Mouse (Mus musculus) left cerebral cortex, adult 6 months (tissue): Measurements from ENCODE around the gene Pold4. TPM values are rescaled to one million over a fixed set of nuclear protein-coding genes. Genes with fewer than 3 reads are reported as not detected.

Experiments used
- long read RNA-seq, 2 experiments: library from polyadenylated mRNA; unstranded; transcript quantifications; one replicate each; pipeline ENCODE4 v2.0.0; 2019 to 2020
- polyA plus RNA-seq: library from polyadenylated mRNA; unstranded; fragments of <200 nt; fragmentation: Nextera tagmentation; gene quantifications from 2 replicates; pipeline ENCODE4 v1.2.3, GENCODE M21; 2021

The Pold4 gene
- polyA plus RNA-seq, result 31.3 and 44.7 TPM in 2 replicates
- long read RNA-seq, experiment 1, transcript Pold4-201 (4 exons, 913 nt), result major isoform, 10 of 17 reads
- long read RNA-seq, experiment 1, partial matches to known transcripts, result 1 of 17 reads
- long read RNA-seq, experiment 1, other reads (novel, unspliced or antisense), result 3 of 17 reads
- long read RNA-seq, experiment 2, transcript Pold4-201 (4 exons, 913 nt), result major isoform, 20 of 20 reads
- long read RNA-seq, experiment 2, partial matches to known transcripts, result 0 of 20 reads
- long read RNA-seq, experiment 2, other reads (novel, unspliced or antisense), result 0 of 20 reads

DNA sequence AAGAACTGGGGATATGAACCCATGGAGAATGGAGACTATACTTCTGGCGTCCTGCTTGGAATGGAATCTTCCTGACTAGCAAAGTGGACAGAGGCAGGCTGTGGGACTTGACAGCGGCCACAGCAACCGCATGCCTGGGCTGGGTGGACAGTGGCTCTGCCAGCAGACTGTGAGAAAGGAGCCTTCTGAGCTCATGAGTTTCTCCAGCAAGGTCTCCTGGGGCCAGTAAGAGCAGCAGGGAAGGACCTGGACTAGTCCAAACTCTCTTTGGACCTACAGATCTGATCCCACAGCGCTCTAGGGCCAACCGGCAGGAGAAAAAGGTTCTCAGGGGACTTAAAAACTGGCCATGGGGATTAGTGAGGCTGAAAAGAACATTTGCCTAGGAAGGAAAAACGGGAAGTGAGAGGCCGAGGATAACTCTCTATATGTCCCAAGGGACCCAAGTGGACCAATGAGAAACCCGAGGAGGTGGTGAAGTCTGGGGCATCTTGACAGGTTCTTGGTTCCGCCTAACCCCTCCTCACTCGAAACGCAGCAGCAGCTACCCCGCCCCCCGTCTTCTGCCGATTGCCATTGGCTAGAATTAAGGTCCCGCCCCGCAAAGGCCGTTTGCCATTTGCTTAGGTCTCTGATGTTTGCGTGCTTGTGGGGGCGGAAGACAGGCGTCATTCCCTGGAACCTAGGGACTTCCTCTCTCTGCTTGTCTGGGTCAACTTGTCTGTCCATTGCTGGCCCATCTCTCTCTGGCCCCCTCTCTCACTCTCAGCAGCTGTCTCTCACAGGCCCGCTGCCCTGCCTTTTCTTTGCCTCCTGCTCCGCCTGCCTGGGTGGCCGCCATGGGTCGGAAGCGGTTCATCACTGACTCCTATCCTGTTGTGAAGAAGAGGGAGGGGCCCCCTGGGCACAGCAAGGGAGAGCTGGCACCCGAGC is at the start of gene Pold4:
Pold4 (plus strand) TSS at position 647 of the 933 bp plus-strand sequence.

DNA sequence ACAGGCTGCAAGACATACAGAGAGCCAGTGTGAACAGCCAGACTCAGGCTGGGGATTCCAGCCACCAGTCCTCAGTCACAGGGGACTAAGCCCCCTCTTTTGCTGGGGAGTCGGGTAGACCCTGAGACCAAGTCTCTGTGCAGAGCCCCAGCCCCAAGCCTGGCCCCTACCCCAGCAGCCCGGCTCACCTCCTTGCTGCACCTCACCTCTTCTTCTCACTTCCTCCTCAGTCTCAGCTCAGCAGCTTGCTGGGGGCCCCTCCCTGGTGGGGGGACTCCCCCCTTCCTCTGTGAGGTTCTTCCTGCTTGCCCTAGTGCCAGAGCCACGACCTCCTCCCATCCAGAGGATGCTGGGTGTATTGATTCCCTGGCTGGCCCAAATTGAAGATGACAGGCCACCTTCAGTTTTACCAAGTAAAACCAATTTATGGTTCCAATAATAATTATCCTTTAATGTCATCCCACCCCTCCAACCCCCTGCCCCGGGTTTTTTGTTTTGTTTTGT is 40.8 kb upstream of the Pold4 start, which contains the start of gene Tbc1d10c:
Tbc1d10c (minus strand) TSS at position 454 of the 504 bp plus-strand sequence.

DNA sequence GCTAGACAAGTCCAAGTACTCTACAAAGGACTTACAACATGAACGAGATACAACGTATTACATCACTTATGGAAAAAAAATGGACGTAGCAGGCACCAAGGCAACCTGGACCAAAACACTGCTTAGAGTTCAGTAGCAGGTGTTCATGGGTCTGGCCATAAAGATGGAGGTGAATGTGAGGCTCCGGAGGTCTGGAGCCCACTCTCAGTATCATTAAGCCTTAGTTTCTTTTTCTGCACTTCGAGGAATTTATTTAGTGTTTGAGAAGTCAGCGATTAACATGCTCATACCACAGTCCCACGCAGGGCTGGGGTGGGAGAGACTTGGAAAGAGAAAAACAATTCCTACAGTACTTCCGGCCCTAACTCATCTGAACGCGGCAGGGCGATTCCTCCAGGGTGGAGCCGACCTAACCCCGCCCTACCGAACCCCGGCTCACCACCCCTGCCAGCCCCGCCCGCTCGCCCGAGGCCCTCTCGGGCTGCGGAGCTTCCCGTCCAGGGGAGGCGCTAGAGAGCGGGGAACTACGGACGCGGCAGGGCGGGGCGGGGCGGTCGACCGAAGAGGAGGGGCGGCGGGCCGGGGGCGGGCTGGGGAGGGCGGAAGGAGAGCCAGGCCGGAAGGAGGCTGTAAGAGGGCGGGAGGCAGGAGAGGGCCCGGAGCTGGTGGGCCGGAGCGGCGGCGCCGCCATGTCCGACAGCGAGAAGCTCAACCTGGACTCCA is 40.0 kb upstream of the Pold4 start, which contains the start of gene Ppp1ca:
Ppp1ca (plus strand) TSS at position 538 of the 723 bp plus-strand sequence.

DNA sequence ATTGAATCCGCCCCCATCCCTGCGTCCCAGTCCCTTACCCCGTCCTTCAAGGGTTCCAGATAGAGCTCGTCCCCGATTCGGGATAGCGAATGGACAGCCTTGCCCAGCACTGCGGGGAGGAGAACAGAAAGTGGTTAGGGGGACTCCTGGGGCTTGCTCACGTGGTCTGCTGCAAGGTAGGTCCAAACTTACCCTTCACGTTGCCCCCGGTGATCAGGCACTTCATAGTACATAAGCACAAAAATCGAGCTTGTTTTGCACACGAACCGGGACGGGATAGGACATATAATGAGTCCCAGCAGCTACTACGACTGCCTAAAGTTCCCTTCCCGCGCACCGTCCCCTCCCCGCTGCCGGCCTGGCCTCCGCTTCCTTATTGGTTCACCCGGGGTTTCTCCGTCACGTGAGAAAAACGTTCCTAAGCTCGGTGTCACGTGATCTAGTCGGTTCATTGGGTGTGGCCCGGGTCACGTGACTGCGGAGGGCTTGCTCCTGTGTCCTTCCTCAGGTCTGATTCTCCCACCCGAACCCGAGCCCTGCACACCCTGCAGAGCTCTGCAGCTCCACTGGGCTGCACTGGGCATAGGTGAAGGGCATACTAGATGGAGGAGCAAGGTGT is 30.3 kb upstream of the Pold4 start, which contains the start of gene Rad9a:
Rad9a (minus strand) TSS at position 372 of the 619 bp plus-strand sequence.

DNA sequence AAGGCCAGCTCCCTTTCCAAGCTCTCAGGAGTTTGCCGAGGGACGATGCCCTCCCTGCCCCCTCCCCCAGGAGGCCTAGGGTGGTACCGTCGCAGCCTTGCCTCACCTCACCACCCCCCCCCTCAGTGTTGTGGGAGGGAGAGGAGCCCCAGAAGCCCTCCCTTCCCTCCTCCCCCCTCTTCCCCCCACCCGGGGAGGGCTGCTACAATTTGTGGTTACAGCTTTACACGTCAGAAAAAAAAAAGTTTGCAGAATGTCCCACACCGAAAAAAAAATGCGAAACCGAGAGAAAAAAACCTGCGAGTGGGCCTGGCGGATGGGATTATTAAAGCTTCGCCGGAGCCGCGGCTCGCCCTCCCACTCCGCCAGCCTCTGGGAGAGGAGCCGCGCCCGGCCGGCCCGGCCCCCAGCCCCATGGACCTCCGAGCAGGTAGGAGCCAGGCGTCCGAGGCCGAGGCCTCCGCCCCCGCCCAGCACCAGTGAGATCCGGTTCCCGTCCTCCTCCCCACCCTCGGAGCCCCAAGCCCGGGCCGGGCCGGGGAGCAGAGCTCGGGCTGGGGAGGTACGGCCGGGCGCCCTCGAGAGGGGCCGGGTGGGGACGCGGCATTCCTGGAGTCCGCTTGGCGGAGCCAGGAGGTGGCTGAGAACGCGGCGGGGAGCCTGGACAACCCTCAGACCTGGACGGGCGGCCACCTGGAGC is 17.5 kb upstream of the Pold4 start, which contains the start of the genes Clcf1 and AC109138.7:
Clcf1 (plus strand) TSS at position 168 of the 700 bp plus-strand sequence.
AC109138.7 (plus strand) TSS at position 287 of the 700 bp plus-strand sequence.

DNA sequence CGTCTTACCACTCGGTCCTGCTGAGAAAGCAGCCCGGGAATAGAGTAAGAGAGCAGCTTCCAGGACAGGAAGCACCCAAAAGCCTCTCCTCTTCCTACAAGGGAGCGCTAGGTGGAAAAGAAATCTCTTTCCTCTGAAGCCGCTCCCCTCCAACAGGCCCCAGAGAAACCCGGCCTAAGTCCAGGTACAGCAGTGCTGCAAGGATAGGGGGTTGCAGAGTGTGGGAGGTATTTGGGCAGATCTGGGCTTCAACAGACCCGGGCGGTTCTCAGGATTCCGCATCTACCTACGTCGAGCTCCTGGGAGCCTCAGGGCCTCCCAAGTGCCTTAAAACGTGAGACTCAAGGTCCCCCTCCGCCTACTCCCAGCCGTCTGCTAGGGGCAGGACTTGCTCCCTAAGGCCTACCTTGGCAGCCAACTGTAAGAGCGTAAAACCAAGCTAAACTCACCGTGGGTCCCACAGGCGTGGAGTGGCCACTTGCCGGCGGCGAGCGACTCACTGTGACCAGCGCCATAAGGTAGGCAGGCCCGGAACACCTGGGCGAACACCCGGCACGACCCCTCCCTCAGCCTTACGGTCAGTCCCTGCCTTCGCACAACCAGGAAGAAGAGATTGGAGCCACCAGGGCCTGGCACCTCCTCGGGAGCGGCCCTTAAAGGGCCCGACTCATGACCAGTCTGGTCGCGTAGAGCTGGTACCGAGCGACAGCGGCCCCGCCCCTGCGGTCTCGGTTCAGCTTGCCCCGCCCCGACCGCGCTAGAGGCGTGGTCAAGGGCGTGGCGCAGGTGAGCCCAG is 37.1 kb downstream of the Pold4 start, which contains the start of gene Ssh3:
Ssh3 (minus strand) TSS at position 615 of the 796 bp plus-strand sequence.

DNA sequence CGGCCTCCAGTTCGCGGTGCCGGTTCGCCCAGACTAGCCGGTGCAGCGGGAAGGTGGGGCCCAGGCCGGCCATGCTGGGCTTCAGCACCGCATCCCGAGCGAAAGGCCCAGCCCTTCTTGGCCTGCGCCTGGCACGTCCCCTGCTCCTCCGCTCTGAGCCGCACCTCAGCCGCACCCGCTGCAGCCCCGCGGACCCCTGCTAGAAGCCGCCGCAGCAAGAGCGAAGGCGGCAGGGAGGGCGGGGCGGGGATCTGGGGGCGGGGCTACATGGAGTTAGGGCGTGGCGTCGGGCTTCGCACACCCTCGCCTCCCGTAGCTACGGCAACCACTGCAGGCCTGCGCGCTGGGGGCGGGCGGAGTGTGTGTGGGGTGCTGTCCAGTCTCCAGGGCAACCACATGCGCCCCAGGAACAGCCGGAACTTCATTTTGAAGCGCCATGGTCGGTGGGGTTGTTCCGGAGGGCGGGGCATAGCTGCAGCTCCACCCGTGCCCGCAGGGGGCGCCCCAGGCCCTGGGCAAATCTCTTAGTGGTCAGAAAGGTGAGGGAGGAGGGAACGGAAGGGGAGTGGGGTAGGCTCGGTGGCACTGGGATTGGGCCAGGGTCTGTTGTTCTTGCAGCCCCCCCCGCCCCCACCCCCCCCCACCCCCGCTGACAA is 51.3 kb downstream of the Pold4 start, which contains the start of gene Ankrd13d:
Ankrd13d (minus strand) TSS at position 240 of the 656 bp plus-strand sequence.

Other genes starting within 250 kb of the Pold4 start
- gene Acy3, start 245.3 kb upstream of the Pold4 start, polyA plus RNA-seq, result 3.2 and 3.9 TPM in 2 replicates
- gene Tbx10, start 239.1 kb upstream of the Pold4 start, polyA plus RNA-seq, result not detected in 2 replicates
- gene Nudt8, start 231.3 kb upstream of the Pold4 start, polyA plus RNA-seq, result 21.4 and 23.0 TPM in 2 replicates
- 0.13 and 0.21 TPM in 2 replicates for gene Gm49405, start 231.3 kb upstream of the Pold4 start, polyA plus RNA-seq
- gene Doc2g, start 228.6 kb upstream of the Pold4 start, polyA plus RNA-seq, result 2.1 and 3.3 TPM in 2 replicates
- gene Ndufv1, start 219.1 kb upstream of the Pold4 start, polyA plus RNA-seq, result 400 and 516 TPM in 2 replicates
- gene Gstp1, start 193.9 kb upstream of the Pold4 start, polyA plus RNA-seq, result 1,005 and 1,067 TPM in 2 replicates
- 2.2 and 7.2 TPM in 2 replicates for gene Gstp2, start 185.9 kb upstream of the Pold4 start, polyA plus RNA-seq
- not detected in 2 replicates for gene Gstp3, start 172.3 kb upstream of the Pold4 start, polyA plus RNA-seq
- not detected in 2 replicates for gene Cabp2, start 150.3 kb upstream of the Pold4 start, polyA plus RNA-seq
- 52.6 and 68.9 TPM in 2 replicates for gene Cdk2ap2, start 134.7 kb upstream of the Pold4 start, polyA plus RNA-seq
- gene Pitpnm1, start 131.9 kb upstream of the Pold4 start, polyA plus RNA-seq, result 53.9 and 65.8 TPM in 2 replicates
- 168 and 240 TPM in 2 replicates for gene Aip, start 106.0 kb upstream of the Pold4 start, polyA plus RNA-seq
- gene Gpr152, start 92.1 kb upstream of the Pold4 start, polyA plus RNA-seq, result not detected in 2 replicates
- 0.06 and 0.11 TPM in 2 replicates for gene Cabp4, start 87.9 kb upstream of the Pold4 start, polyA plus RNA-seq
- 87.0 and 103 TPM in 2 replicates for gene Coro1b, start 83.3 kb upstream of the Pold4 start, polyA plus RNA-seq
- gene Ptprcap, start 78.3 kb upstream of the Pold4 start, polyA plus RNA-seq, result 0.72 and 1.4 TPM in 2 replicates
- gene Rps6kb2, start 68.5 kb upstream of the Pold4 start, polyA plus RNA-seq, result 11.8 and 16.7 TPM in 2 replicates
- 4.2 and 4.3 TPM in 2 replicates for gene Carns1, start 56.4 kb upstream of the Pold4 start, polyA plus RNA-seq
- 0.51 and 0.69 TPM in 2 replicates for gene Tbc1d10c, start 40.6 kb upstream of the Pold4 start, polyA plus RNA-seq
- 387 and 460 TPM in 2 replicates for gene Ppp1ca, start 39.8 kb upstream of the Pold4 start, polyA plus RNA-seq
- gene Rad9a, start 30.2 kb upstream of the Pold4 start, polyA plus RNA-seq, result 6.8 and 7.0 TPM in 2 replicates
- 0.19 and 0.76 TPM in 2 replicates for gene Clcf1, start 17.7 kb upstream of the Pold4 start, polyA plus RNA-seq
- gene AC109138.7, start 17.5 kb upstream of the Pold4 start, polyA plus RNA-seq, result not detected in 2 replicates
- 5.3 and 7.5 TPM in 2 replicates for gene Ssh3, start 37.3 kb downstream of the Pold4 start, polyA plus RNA-seq
- gene Ankrd13d, start 51.2 kb downstream of the Pold4 start, polyA plus RNA-seq, result 54.6 and 59.2 TPM in 2 replicates
- 62.5 and 70.5 TPM in 2 replicates for gene Grk2, start 74.3 kb downstream of the Pold4 start, polyA plus RNA-seq
- 8.5 and 13.1 TPM in 2 replicates for gene Kdm2a, start 166.4 kb downstream of the Pold4 start, polyA plus RNA-seq
- 0.95 and 1.1 TPM in 2 replicates for gene Rhod, start 207.5 kb downstream of the Pold4 start, polyA plus RNA-seq
- gene Syt12, start 245.5 kb downstream of the Pold4 start, polyA plus RNA-seq, result 18.4 and 23.7 TPM in 2 replicates